Mouse (Mus musculus) midbrain, embryonic 13.5 days (tissue): Measurements from ENCODE around the gene Ddx10. TPM values are rescaled to one million over a fixed set of nuclear protein-coding genes. Genes with fewer than 3 reads are reported as not detected.

Source experiments
- ATAC-seq: fragments of 200-750 bp; cut with Nextera tagmentation; 2 replicates; pipeline ENCODE4 v1.8.0; 2017; ENCODE audit warnings: mild to moderate bottlenecking, moderate TSS enrichment, moderate library complexity
- H3K27ac ChIP-seq: fragments of 300-500 bp; sonication (generic); 2 replicates; pipeline ENCODE4 v1.5.1; 2015; ENCODE audit warnings: inconsistent platforms, mild to moderate bottlenecking, moderate library complexity
- H3K27me3 ChIP-seq: fragments of 300-500 bp; sonication (generic); 2 replicates; pipeline ENCODE4 v1.6.1; 2015; ENCODE audit warnings: mild to moderate bottlenecking, inconsistent platforms
- H3K36me3 ChIP-seq: fragments of 300-500 bp; sonication (generic); 2 replicates; pipeline ENCODE4 v1.6.1; 2015; ENCODE audit warnings: mild to moderate bottlenecking, inconsistent platforms
- H3K4me1 ChIP-seq: fragments of 300-500 bp; sonication (generic); replicated peaks from 2 replicates; pipeline ENCODE4 v1.6.1; 2015; ENCODE audit warnings: inconsistent platforms
- H3K4me2 ChIP-seq: fragments of 300-500 bp; sonication (generic); replicated peaks from 2 replicates; pipeline ENCODE4 v1.6.1; 2015; ENCODE audit warnings: moderate library complexity, mild to moderate bottlenecking, inconsistent platforms
- H3K4me3 ChIP-seq: fragments of 300-500 bp; sonication (generic); replicated peaks from 2 replicates; pipeline ENCODE4 v1.5.1; 2015; ENCODE audit warnings: mild to moderate bottlenecking, inconsistent platforms
- H3K9ac ChIP-seq: fragments of 300-500 bp; sonication (generic); replicated peaks from 2 replicates; pipeline ENCODE4 v1.6.1; 2015; ENCODE audit warnings: mild to moderate bottlenecking, inconsistent platforms
- H3K9me3 ChIP-seq: fragments of 300-500 bp; sonication (generic); 2 replicates; pipeline ENCODE4 v1.6.1; 2016; ENCODE audit warnings: mild to moderate bottlenecking, inconsistent platforms
- WGBS: fragments of 180-500 bp; shearing (Covaris S2); methylation state at CpG from one replicate; pipeline ENCODE4 v1.1.7; 2015; 5-methylcytosine and 5-hydroxymethylcytosine counted together
- polyA plus RNA-seq: library from polyadenylated mRNA; unstranded; fragments of >200 nt; fragmentation: Nextera tagmentation; extraction: Ambion mirVana; gene quantifications from 2 replicates; pipeline ENCODE4 v1.2.1, GENCODE M21; 2015

Ddx10 gene
- 24.7 and 25.0 TPM in 2 replicates for polyA plus RNA-seq

DNA sequence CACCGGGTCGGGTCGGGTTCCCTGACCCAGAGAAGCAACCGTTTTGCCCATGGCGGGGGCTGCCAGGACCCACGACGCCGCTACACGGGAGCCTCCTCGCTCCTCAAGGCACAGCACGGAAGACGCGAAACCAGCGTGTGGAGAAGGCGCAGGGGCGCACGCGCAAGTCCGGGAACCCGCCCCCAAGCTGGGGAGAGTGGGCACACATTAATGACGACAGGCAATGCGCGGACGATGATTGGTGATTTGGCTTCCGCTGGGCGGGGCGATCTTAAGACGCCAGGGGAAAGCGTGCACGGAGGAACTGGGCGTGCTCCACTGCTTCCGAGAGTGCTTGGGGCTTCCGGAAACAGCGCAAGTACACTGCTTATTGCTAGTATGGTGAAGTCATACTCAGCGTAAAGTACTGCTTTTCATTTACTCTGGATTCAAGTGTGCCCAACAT, at the start of gene Ddx10:
Ddx10 (minus strand) TSS at position 101 of the 445 bp plus-strand sequence.
- Histone ChIP-seq H3K4me2 (peak within 1 kb of the TSS; percentile 95), H3K4me3 (peak within 1 kb of the TSS; percentile 76), H3K9ac (peak within 1 kb of the TSS; percentile 78), H3K4me1 (peaks cover 18% of the 10 kb centered on the region), H3K27me3 (no peaks in the 10 kb centered on the region), H3K36me3 (no peaks in the 10 kb centered on the region), H3K27ac (no peak within 1 kb of the TSS), H3K9me3 (no peaks in the 10 kb centered on the region)
- peak; percentile 99 for ATAC-seq
- 0% methylated on average over 35 of the region's 35 CpGs for whole genome bisulfite sequencing

DNA sequence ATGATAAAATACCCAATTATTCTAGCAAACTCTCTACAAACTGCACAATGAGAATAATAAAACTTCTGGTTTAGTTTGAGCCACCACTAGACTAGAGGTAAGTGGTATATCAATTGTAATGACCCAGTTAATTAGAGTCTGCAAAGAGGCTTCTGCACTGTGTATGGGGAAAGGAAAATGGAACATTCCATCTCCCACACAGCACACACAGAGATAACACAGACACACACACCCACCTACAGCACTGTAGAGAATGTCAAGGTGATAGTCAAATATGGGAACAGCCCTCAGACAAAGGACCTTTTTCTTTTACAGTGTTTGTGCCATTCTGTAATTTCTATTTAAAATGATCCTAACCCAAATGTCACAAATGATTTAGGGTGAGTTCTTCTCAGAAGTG, 45.0 kb upstream of the Ddx10 start:
- H3K36me3 ChIP-seq: no peaks in the 10 kb centered on the region
- ATAC-seq: no peak
- no peak overlapping the region for H3K27ac ChIP-seq
- no peak overlapping the region for H3K4me2 ChIP-seq
- no peak overlapping the region for H3K4me3 ChIP-seq
- no peaks in the 10 kb centered on the region for H3K27me3 ChIP-seq
- no peak overlapping the region for H3K9ac ChIP-seq
- no peaks in the 10 kb centered on the region for H3K4me1 ChIP-seq
- no peaks in the 10 kb centered on the region for H3K9me3 ChIP-seq

DNA sequence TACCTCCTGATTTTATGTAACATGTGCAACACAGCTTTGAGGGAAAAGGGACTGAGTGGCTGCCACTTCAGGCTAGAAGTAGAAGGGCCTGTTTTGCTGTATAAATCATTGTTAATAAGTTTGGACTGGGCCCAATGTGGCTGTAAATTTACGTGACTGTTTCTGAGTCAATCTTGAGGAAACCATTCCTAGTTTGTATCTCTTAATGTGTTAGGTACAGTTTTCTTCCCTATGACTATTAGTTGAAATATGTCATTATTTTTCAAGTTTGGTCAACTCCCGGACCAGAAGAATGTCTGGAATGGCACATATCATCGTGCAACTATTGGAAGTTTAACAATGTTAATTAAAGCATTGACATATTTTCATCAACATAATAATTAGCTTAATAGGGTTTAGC, 42.2 kb upstream of the Ddx10 start:
- no peak overlapping the region for H3K4me2 ChIP-seq
- no peak for ATAC-seq
- H3K36me3 ChIP-seq: no peaks in the 10 kb centered on the region
- H3K4me3 ChIP-seq: no peak overlapping the region
- 92% methylated on average over 3 of the region's 3 CpGs for WGBS
- no peak overlapping the region for H3K9ac ChIP-seq
- H3K9me3 ChIP-seq: no peaks in the 10 kb centered on the region
- no peaks in the 10 kb centered on the region for H3K4me1 ChIP-seq
- no peak overlapping the region for H3K27ac ChIP-seq
- no peaks in the 10 kb centered on the region for H3K27me3 ChIP-seq

DNA sequence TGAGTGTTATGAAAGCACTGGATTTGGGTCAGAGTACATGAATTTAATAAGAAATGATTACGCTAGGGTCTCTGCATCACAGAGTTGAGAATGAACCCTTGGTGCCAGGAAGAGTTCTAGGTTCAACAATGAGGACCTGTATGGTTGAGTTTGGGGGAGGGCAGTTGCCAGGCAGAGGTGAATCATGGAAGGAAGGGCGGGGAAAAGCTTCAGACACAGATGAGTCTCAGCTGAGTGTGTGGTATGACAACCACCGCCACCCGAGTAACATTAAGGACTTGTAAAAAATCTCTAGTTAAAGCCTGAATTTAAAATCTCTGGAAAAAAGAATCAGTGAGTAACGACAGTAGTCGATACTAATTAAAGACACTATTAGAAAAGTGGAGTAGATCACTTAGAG, 38.9 kb upstream of the Ddx10 start:
- no peak overlapping the region for H3K4me3 ChIP-seq
- no peaks in the 10 kb centered on the region for H3K9me3 ChIP-seq
- H3K4me2 ChIP-seq: no peak overlapping the region
- no peak overlapping the region for H3K9ac ChIP-seq
- H3K27ac ChIP-seq: no peak overlapping the region
- no peaks in the 10 kb centered on the region for H3K36me3 ChIP-seq
- no peaks in the 10 kb centered on the region for H3K27me3 ChIP-seq
- no peak for ATAC-seq
- 87% methylated on average over 6 of the region's 6 CpGs for WGBS
- no peaks in the 10 kb centered on the region for H3K4me1 ChIP-seq

DNA sequence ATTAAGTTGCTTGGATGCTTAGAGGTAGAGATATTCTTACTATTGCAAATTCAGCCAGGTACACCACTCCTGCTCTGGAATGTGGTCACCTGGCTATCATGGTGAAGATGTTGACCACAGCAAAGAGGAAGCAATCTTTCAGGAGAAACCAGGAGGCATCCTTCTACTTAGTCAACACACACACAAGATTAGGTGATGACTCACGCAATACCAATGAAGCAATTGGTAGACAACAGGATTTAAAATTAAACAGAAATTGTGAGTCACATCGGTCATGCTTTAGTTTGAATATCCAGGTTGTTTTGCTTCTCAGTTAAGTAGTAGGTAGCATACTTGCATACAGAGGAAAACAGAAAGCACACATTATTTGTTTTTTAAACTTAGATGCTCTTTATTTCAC, 31.1 kb upstream of the Ddx10 start:
- H3K4me1 ChIP-seq: no peaks in the 10 kb centered on the region
- no peak overlapping the region for H3K4me3 ChIP-seq
- no peak overlapping the region for H3K27ac ChIP-seq
- no peak overlapping the region for H3K4me2 ChIP-seq
- H3K9ac ChIP-seq: no peak overlapping the region
- WGBS: 93% methylated on average over 2 of the region's 2 CpGs
- no peaks in the 10 kb centered on the region for H3K9me3 ChIP-seq
- H3K27me3 ChIP-seq: no peaks in the 10 kb centered on the region
- H3K36me3 ChIP-seq: no peaks in the 10 kb centered on the region
- no peak for ATAC-seq

DNA sequence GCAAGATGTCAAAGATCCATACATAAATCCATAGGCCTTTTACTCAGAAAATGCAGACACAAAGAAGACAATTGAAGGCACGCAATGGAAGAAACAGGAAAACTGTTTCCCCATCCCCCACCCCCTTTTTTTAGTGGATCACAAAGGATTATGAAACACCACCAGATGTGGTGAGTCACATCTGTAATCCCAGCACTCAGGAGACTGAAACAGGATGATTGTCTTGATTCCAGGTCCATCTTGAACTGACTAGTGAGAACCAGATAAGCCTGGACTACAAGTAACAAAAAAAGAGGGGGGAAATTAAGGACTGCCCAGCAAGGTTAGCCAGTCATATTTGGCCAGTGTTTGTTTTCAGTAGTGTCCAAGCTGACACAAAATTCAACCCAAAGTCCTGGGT, 28.5 kb upstream of the Ddx10 start:
- H3K36me3 ChIP-seq: no peaks in the 10 kb centered on the region
- no peaks in the 10 kb centered on the region for H3K27me3 ChIP-seq
- H3K4me2 ChIP-seq: no peak overlapping the region
- H3K4me3 ChIP-seq: no peak overlapping the region
- no peak overlapping the region for H3K9ac ChIP-seq
- H3K4me1 ChIP-seq: no peaks in the 10 kb centered on the region
- no peak overlapping the region for H3K27ac ChIP-seq
- H3K9me3 ChIP-seq: no peaks in the 10 kb centered on the region
- WGBS: 92% methylated on average over 1 of the region's 1 CpGs
- ATAC-seq: no peak

DNA sequence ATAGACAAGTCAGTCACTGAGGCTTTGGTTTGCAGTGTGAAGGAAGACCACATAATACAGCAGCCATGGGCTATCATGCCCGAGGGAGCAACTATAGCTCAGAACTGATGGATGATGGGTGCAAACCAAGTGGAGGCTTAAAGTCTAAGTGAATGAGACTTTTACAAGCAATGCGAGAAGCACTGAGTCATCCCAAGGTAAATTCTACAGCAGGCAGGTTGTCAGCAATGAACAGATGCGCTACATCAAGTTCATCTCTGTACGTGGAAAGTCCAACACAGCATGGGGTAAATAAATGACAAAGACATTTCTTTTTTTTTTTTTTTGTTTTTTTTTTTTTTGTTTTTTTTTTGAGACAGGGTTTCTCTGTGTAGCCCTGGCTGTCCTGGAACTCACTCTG, 24.9 kb upstream of the Ddx10 start:
- no peaks in the 10 kb centered on the region for H3K9me3 ChIP-seq
- no peak overlapping the region for H3K27ac ChIP-seq
- H3K4me1 ChIP-seq: no peaks in the 10 kb centered on the region
- no peaks in the 10 kb centered on the region for H3K36me3 ChIP-seq
- H3K4me2 ChIP-seq: no peak overlapping the region
- ATAC-seq: no peak
- 82% methylated on average over 4 of the region's 4 CpGs for WGBS
- H3K9ac ChIP-seq: no peak overlapping the region
- H3K4me3 ChIP-seq: no peak overlapping the region
- H3K27me3 ChIP-seq: no peaks in the 10 kb centered on the region

DNA sequence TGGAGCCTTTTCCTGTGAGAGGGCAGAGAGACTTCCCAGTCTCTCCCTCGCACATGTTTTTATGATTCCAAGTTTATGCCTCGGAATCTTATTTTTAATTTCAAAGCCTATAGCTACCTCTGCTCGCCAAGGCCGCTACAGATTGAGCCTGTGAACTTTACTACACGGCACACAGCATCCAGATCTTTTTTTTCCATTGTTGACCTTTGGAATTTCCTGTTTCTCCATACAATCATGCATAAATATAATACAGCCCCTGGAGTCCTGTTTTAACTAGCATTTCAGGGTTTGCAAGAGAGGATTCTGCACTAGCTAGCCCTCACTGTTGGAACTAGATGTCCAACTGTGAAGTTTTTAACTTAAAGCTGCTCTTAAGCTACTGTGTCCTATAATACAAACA, 24.4 kb upstream of the Ddx10 start:
- 66% methylated on average over 5 of the region's 5 CpGs for WGBS
- no peak overlapping the region for H3K27ac ChIP-seq
- no peaks in the 10 kb centered on the region for H3K36me3 ChIP-seq
- H3K4me1 ChIP-seq: no peaks in the 10 kb centered on the region
- ATAC-seq: no peak
- no peak overlapping the region for H3K4me2 ChIP-seq
- H3K9ac ChIP-seq: no peak overlapping the region
- H3K4me3 ChIP-seq: no peak overlapping the region
- no peaks in the 10 kb centered on the region for H3K27me3 ChIP-seq
- H3K9me3 ChIP-seq: no peaks in the 10 kb centered on the region

DNA sequence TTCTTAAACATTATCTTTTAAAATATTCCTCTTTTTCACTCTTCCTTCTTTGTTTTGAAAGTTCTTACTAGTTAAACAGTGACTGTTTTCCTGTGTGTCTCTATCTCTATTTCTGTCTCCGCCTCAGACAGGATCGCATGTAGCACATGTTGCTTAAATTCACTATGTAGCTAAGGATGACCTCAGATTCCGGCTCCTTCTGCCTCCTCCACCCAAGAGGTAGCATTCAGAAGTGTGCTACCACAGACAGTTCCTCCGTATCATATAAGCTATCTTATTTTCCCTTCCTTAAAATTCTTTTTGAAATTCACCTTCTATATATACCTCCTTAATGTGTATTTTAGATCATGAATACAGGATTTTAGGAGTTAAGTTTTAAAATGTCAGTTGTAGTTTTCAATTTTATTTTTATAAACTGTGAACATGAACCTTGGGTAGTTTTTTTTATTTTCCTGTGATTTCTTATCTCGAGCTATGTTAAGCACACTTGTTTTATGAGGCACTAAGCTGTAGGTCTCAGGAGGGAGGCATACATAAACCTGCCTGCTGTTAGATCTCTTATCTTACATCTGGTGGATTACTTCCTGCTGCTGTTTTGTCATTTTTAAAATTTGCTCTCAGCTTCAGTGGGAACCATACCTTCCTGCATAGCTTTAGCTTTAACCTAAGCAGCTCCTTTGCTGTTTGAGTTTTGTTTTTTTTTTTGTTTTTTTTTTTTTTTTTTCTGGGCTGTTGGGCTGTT, 23.6 kb upstream of the Ddx10 start:
- no peak overlapping the region for H3K4me3 ChIP-seq
- H3K4me2 ChIP-seq: no peak overlapping the region
- no peak overlapping the region for H3K27ac ChIP-seq
- no peak for ATAC-seq
- no peaks in the 10 kb centered on the region for H3K27me3 ChIP-seq
- H3K9ac ChIP-seq: no peak overlapping the region
- H3K9me3 ChIP-seq: no peaks in the 10 kb centered on the region
- no peaks in the 10 kb centered on the region for H3K36me3 ChIP-seq
- H3K4me1 ChIP-seq: no peaks in the 10 kb centered on the region
- WGBS: 81% methylated on average over 5 of the region's 5 CpGs

DNA sequence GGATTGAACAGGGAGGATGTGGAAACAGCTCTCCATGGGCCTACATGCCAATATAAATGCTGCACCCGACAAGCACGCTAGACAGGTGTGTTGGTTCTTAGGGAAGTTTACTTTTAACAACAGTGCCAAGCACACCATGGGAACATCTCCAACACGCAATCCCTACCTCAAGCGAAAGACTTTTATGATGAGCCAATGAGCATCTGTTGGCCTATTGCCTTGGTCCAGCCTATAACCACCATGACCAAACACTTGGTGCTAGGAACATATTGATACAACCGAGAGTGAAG, 21.6 kb upstream of the Ddx10 start:
- WGBS: 97% methylated on average over 5 of the region's 5 CpGs
- Histone ChIP-seq H3K4me2 (no peak overlapping the region), H3K36me3 (no peaks in the 10 kb centered on the region), H3K27me3 (no peaks in the 10 kb centered on the region), H3K9ac (no peak overlapping the region), H3K9me3 (no peaks in the 10 kb centered on the region), H3K4me3 (no peak overlapping the region), H3K27ac (no peak overlapping the region), H3K4me1 (no peaks in the 10 kb centered on the region)
- ATAC-seq: no peak

DNA sequence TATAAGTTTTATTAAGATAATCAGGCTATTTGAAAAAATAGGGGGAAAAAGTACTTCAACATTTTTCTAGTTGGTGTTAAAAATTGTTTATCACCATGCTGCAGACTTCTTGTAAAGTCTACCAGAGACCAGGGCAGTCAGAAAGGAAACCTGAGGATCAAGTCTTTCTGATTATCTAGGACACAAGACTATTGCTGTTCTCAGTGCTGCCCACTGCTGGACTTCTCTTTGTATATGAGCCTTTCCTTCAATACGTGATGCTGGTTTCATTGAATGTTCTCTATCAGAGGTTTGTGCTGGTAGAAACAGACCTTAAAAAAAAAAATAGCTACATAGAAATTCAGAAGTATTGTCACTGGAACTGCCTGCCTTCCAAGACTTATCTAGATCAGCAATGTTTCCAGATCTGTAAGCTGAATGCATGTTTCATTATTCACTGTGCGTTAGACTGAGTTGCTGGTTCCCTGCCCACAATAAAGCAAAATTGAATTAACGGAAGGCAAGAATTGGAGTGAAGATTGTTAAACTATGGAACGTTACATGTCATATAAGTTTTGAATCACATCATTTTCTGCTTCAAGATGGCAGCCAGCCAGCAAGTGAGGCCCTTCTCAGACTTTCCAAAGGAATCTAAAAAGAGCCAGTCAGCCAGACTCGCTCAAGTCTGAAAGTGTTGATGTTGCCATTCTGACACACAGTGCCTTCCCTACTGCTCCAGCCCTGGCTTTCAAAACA, 21.0 kb upstream of the Ddx10 start:
- Histone ChIP-seq H3K27ac (no peak overlapping the region), H3K9me3 (no peaks in the 10 kb centered on the region), H3K4me3 (no peak overlapping the region), H3K9ac (no peak overlapping the region), H3K4me2 (no peak overlapping the region), H3K4me1 (no peaks in the 10 kb centered on the region), H3K36me3 (no peaks in the 10 kb centered on the region), H3K27me3 (no peaks in the 10 kb centered on the region)
- 81% methylated on average over 5 of the region's 5 CpGs for whole genome bisulfite sequencing
- no peak for ATAC-seq

DNA sequence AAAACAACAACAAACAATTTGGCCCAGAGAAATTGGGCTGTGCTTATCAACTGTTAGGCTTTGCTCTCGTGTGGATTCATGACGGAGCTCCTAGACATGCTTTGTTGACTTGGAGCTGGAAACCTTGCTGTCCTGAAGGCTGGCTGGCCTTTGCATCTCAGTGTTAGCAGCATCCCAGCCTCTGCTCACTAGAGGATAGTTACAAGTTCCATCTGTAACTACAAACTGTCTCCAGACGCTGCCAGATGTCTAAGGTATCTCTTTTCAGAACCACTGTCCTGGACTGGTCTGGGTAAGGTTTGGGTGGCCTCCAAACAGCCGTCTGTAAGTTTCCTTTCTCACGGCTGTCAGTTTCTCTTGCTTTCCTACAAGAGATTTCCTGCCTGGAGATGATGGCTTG, 20.2 kb upstream of the Ddx10 start:
- Histone ChIP-seq H3K27me3 (no peaks in the 10 kb centered on the region), H3K36me3 (no peaks in the 10 kb centered on the region), H3K4me2 (no peak overlapping the region), H3K4me1 (no peaks in the 10 kb centered on the region), H3K9me3 (no peaks in the 10 kb centered on the region), H3K27ac (no peak overlapping the region), H3K9ac (no peak overlapping the region), H3K4me3 (no peak overlapping the region)
- ATAC-seq: no peak
- WGBS: 79% methylated on average over 5 of the region's 5 CpGs

DNA sequence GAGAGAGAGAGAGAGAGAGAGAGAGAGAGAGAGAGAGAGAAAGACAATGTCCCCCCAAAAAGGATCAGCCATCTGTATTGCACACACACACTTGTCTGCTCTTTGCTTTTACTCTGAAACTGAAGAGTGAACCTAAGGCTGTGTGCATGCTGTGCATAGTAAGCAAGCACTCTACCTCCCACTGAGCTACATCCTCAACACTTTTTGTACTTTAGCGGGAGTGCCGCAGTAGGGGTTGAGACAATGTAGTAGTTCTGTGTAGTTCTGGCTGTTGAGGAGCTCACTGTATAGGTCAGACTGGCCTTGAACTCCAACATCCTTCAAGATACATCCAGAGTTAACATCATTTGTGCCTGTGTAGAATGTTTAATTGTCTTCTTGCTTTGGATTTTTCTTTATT, 17.7 kb upstream of the Ddx10 start:
- Histone ChIP-seq H3K9me3 (no peaks in the 10 kb centered on the region), H3K27ac (no peak overlapping the region), H3K36me3 (no peaks in the 10 kb centered on the region), H3K4me3 (no peak overlapping the region), H3K4me2 (no peak overlapping the region), H3K9ac (no peak overlapping the region), H3K4me1 (no peaks in the 10 kb centered on the region), H3K27me3 (no peaks in the 10 kb centered on the region)
- ATAC-seq: no peak
- 52% methylated on average over 2 of the region's 2 CpGs for WGBS
